Mouse (Mus musculus) embryonic facial prominence, embryonic 10.5 days (tissue): Measurements from ENCODE around the gene Atp6v0a4. TPM values are rescaled to one million over a fixed set of nuclear protein-coding genes. Genes with fewer than 3 reads are reported as not detected.
A peak's percentile ranks its signal among the peaks of the same experiment; 100 is the strongest.

Experiments used
- DNase-seq: peaks from one replicate; pipeline ENCODE4 v3.0.0-alpha.2; 2017; ENCODE audit warnings: low spot score
- H3K27ac ChIP-seq: fragments of 300-500 bp; sonication (generic); replicated peaks from 2 replicates; pipeline ENCODE4 v1.5.1; 2016; ENCODE audit warnings: mild to moderate bottlenecking
- H3K27me3 ChIP-seq: fragments of 300-500 bp; sonication (generic); replicated peaks from 2 replicates; pipeline ENCODE4 v1.6.1; 2016; ENCODE audit warnings: low read depth, mild to moderate bottlenecking; ENCODE audit not compliant: poor library complexity, severe bottlenecking
- H3K36me3 ChIP-seq: fragments of 300-500 bp; sonication (generic); replicated peaks from 2 replicates; pipeline ENCODE4 v1.6.1; 2016; ENCODE audit warnings: mild to moderate bottlenecking, moderate library complexity
- H3K4me1 ChIP-seq: fragments of 300-500 bp; sonication (generic); 2 replicates; pipeline ENCODE4 v1.6.1; 2016
- H3K4me3 ChIP-seq: fragments of 300-500 bp; sonication (generic); 2 replicates; pipeline ENCODE4 v1.5.1; 2016; ENCODE audit warnings: mild to moderate bottlenecking, moderate library complexity
- H3K9me3 ChIP-seq: fragments of 300-500 bp; sonication (generic); 2 replicates; pipeline ENCODE4 v1.6.1; 2016; ENCODE audit warnings: mild to moderate bottlenecking
- WGBS: fragments of 180-500 bp; shearing (Covaris S2); methylation state at CpG from one replicate; pipeline ENCODE4 v1.1.7; 2016; 5-methylcytosine and 5-hydroxymethylcytosine counted together
- polyA plus RNA-seq: library from polyadenylated mRNA; unstranded; fragments of >200 nt; fragmentation: Nextera tagmentation; extraction: Ambion mirVana; gene quantifications from 2 replicates; pipeline ENCODE4 v1.2.1, GENCODE M21; 2016

Gene Atp6v0a4
- polyA plus RNA-seq, 1 experiment from 2014 or later: 0.05 TPM

GRCm38 (mm10) chr6:38023284-38023683 is 101.1 kb downstream of the Atp6v0a4 start:
- 35% methylated on average over 7 of the region's 7 CpGs for WGBS
- H3K27ac ChIP-seq: no peak overlapping the region
- no peaks in the 10 kb centered on the region for H3K36me3 ChIP-seq
- H3K27me3 ChIP-seq: no peaks in the 10 kb centered on the region
- DNase-seq: no peak
- H3K9me3 ChIP-seq: no peaks in the 10 kb centered on the region
- peaks cover 10% of the 10 kb centered on the region for H3K4me1 ChIP-seq
- H3K4me3 ChIP-seq: no peak overlapping the region

- no peak for DNase-seq
- no peaks in the 10 kb centered on the region for H3K9me3 ChIP-seq
- H3K27ac ChIP-seq: no peak overlapping the region
- H3K4me3 ChIP-seq: no peak overlapping the region
- WGBS: 84% methylated on average over 7 of the region's 7 CpGs
- no peaks in the 10 kb centered on the region for H3K27me3 ChIP-seq
- H3K4me1 ChIP-seq: peaks cover 4% of the 10 kb centered on the region; the same call in 1 of the 2 replicates
- H3K36me3 ChIP-seq: no peaks in the 10 kb centered on the region
Measured at GRCm38 (mm10) chr6:38021406-38021805, 103.0 kb downstream of the Atp6v0a4 start.

- DNase-seq: no peak
- H3K4me1 ChIP-seq: 0 out of 2 replicates have a peak, but pooled peaks cover 3% of the 10 kb centered on the region
- H3K27me3 ChIP-seq: no peaks in the 10 kb centered on the region
- H3K9me3 ChIP-seq: no peaks in the 10 kb centered on the region
- no peak overlapping the region for H3K27ac ChIP-seq
- WGBS: 92% methylated on average over 2 of the region's 2 CpGs
- no peaks in the 10 kb centered on the region for H3K36me3 ChIP-seq
- no peak overlapping the region for H3K4me3 ChIP-seq
Measured at GRCm38 (mm10) chr6:38012829-38013228, 111.6 kb downstream of the Atp6v0a4 start.

GRCm38 (mm10) chr6:38007459-38007858 is 116.9 kb downstream of the Atp6v0a4 start:
- no peaks in the 10 kb centered on the region for H3K27me3 ChIP-seq
- DNase-seq: peak; percentile 59
- 12% methylated on average over 6 of the region's 6 CpGs for WGBS

More at GRCm38 (mm10) chr6:38007459-38007858, 116.9 kb downstream of the Atp6v0a4 start:
- Histone ChIP-seq H3K4me3 (no peak overlapping the region), H3K4me1 (0 out of 2 replicates have a peak, but pooled peaks cover 3% of the 10 kb centered on the region), H3K9me3 (no peaks in the 10 kb centered on the region), H3K27ac (no peak overlapping the region), H3K36me3 (no peaks in the 10 kb centered on the region)

Other genes with a start within 250 kb of the Atp6v0a4 start
- 1.8 and 2.4 TPM in 2 replicates for gene Svopl, start 77.6 kb downstream of the Atp6v0a4 start, polyA plus RNA-seq
- gene Tmem213, start 15.3 kb downstream of the Atp6v0a4 start, polyA plus RNA-seq: 0.25 and 0.52 TPM in 2 replicates
- gene D630045J12Rik, start 129.4 kb upstream of the Atp6v0a4 start, polyA plus RNA-seq: 7.4 and 8.1 TPM in 2 replicates
- gene Zc3hav1l, start 174.7 kb upstream of the Atp6v0a4 start, polyA plus RNA-seq: 17.0 and 17.5 TPM in 2 replicates
- 1.9 and 2.5 TPM in 2 replicates for gene Zc3hav1, start 230.0 kb upstream of the Atp6v0a4 start, polyA plus RNA-seq